Mouse (Mus musculus): ENCODE measurements around the gene Ptprf. TPM values are rescaled to one million over a fixed set of nuclear protein-coding genes. Genes with fewer than 3 reads are reported as not detected.

Ptprf gene
- polyA plus RNA-seq, 1 experiment from 2014 or later, result 68.2 TPM

GRCm38 (mm10) chr4:118310461-118310860 is 19.3 kb upstream of the Ptprf start:
- H3K27me3 ChIP-seq (ENCODE audit: control insufficient read depth, insufficient read depth, low read length), result no peaks in the 10 kb centered on the region
- no peak for ATAC-seq (ENCODE audit: low FRiP score)
- no peak overlapping the region for H3K9ac ChIP-seq
- H3K9me3 ChIP-seq (ENCODE audit: control insufficient read depth, low read length), result no peaks in the 10 kb centered on the region
- no peak overlapping the region for H3K4me3 ChIP-seq (replicated peaks; ENCODE audit: low read length)
- no peak overlapping the region for H3K27ac ChIP-seq
- 97% methylated on average over 1 of the region's 1 CpGs for WGBS
- H3K36me3 ChIP-seq (replicated peaks; ENCODE audit: control insufficient read depth, insufficient read depth), result no peaks in the 10 kb centered on the region
- no peaks in the 10 kb centered on the region for H3K4me1 ChIP-seq (replicated peaks; ENCODE audit: control insufficient read depth, insufficient read depth, low read length)
- H3K4me2 ChIP-seq (replicated peaks), result no peak overlapping the region
- DNase-seq (ENCODE audit: low spot score), result no peak

- no peak overlapping the region for H3K27ac ChIP-seq
- no peaks in the 10 kb centered on the region for H3K4me1 ChIP-seq (replicated peaks; ENCODE audit: control insufficient read depth, insufficient read depth, low read length)
- WGBS, result 91% methylated on average over 13 of the region's 13 CpGs
These were observed 16.5 kb upstream of the Ptprf start for GRCm38 (mm10) chr4:118307533-118308263.

GRCm38 (mm10) chr4:118306113-118306696 is 15.0 kb upstream of the Ptprf start:
- no peak for DNase-seq (ENCODE audit: low spot score)
- no peak overlapping the region for H3K4me3 ChIP-seq (replicated peaks; ENCODE audit: low read length)
- ATAC-seq (ENCODE audit: low FRiP score), result no peak
- 87% methylated on average over 21 of the region's 21 CpGs for WGBS
- no peak overlapping the region for H3K9ac ChIP-seq
- no peaks in the 10 kb centered on the region for H3K36me3 ChIP-seq (replicated peaks; ENCODE audit: control insufficient read depth, insufficient read depth)
- H3K27me3 ChIP-seq (ENCODE audit: control insufficient read depth, insufficient read depth, low read length), result no peaks in the 10 kb centered on the region
- no peaks in the 10 kb centered on the region for H3K9me3 ChIP-seq (ENCODE audit: control insufficient read depth, low read length)
- no peak overlapping the region for H3K27ac ChIP-seq
- no peaks in the 10 kb centered on the region for H3K4me1 ChIP-seq (replicated peaks; ENCODE audit: control insufficient read depth, insufficient read depth, low read length)
- no peak overlapping the region for H3K4me2 ChIP-seq (replicated peaks)

More at GRCm38 (mm10) chr4:118307533-118308263, 16.5 kb upstream of the Ptprf start:
- Histone ChIP-seq H3K4me3 (replicated peaks; ENCODE audit: low read length) (no peak overlapping the region), H3K36me3 (replicated peaks; ENCODE audit: control insufficient read depth, insufficient read depth) (no peaks in the 10 kb centered on the region), H3K27me3 (ENCODE audit: control insufficient read depth, insufficient read depth, low read length) (no peaks in the 10 kb centered on the region), H3K9ac (no peak overlapping the region), H3K9me3 (ENCODE audit: control insufficient read depth, low read length) (no peaks in the 10 kb centered on the region), H3K4me2 (replicated peaks) (no peak overlapping the region)
- DNase-seq (ENCODE audit: low spot score) (no peak), ATAC-seq (ENCODE audit: low FRiP score) (no peak)

- 50% methylated on average over 4 of the region's 4 CpGs for WGBS
- no peak for ATAC-seq (ENCODE audit: low FRiP score)
These were observed 13.8 kb upstream of the Ptprf start for GRCm38 (mm10) chr4:118304984-118305383.

GRCm38 (mm10) chr4:118297844-118298243 is 6.6 kb upstream of the Ptprf start:
- peaks cover 11% of the 10 kb centered on the region; the same call in 1 of the 2 replicates for H3K4me1 ChIP-seq (replicated peaks; ENCODE audit: control insufficient read depth, insufficient read depth, low read length)
- H3K4me2 ChIP-seq (replicated peaks), result no peak overlapping the region
- H3K9ac ChIP-seq, result no peak overlapping the region
- H3K27me3 ChIP-seq (ENCODE audit: control insufficient read depth, insufficient read depth, low read length), result no peaks in the 10 kb centered on the region
- DNase-seq (ENCODE audit: low spot score) (no peak), ATAC-seq (ENCODE audit: low FRiP score) (peak; percentile 51; the same call in 1 of the 2 replicates)
- H3K4me3 ChIP-seq (replicated peaks; ENCODE audit: low read length), result no peak overlapping the region
- no peaks in the 10 kb centered on the region for H3K36me3 ChIP-seq (replicated peaks; ENCODE audit: control insufficient read depth, insufficient read depth)
- no peaks in the 10 kb centered on the region for H3K9me3 ChIP-seq (ENCODE audit: control insufficient read depth, low read length)
- H3K27ac ChIP-seq, result no peak overlapping the region
- WGBS, result 19% methylated on average over 5 of the region's 5 CpGs

More at GRCm38 (mm10) chr4:118304984-118305383, 13.8 kb upstream of the Ptprf start:
- Histone ChIP-seq H3K27ac (no peak overlapping the region), H3K4me2 (replicated peaks) (no peak overlapping the region), H3K9ac (no peak overlapping the region), H3K9me3 (ENCODE audit: control insufficient read depth, low read length) (no peaks in the 10 kb centered on the region), H3K4me3 (replicated peaks; ENCODE audit: low read length) (no peak overlapping the region), H3K4me1 (replicated peaks; ENCODE audit: control insufficient read depth, insufficient read depth, low read length) (no peaks in the 10 kb centered on the region), H3K27me3 (ENCODE audit: control insufficient read depth, insufficient read depth, low read length) (no peaks in the 10 kb centered on the region), H3K36me3 (replicated peaks; ENCODE audit: control insufficient read depth, insufficient read depth) (no peaks in the 10 kb centered on the region)
- DNase-seq (ENCODE audit: low spot score), result peak; percentile 39

- Histone ChIP-seq H3K27me3 (ENCODE audit: control insufficient read depth, insufficient read depth, low read length) (no peaks in the 10 kb centered on the region), H3K36me3 (replicated peaks; ENCODE audit: control insufficient read depth, insufficient read depth) (no peaks in the 10 kb centered on the region), H3K4me1 (replicated peaks; ENCODE audit: control insufficient read depth, insufficient read depth, low read length) (peaks cover 16% of the 10 kb centered on the region; the same call in 1 of the 2 replicates), H3K9ac (no peak overlapping the region), H3K4me2 (replicated peaks) (no peak overlapping the region), H3K4me3 (replicated peaks; ENCODE audit: low read length) (no peak overlapping the region), H3K9me3 (ENCODE audit: control insufficient read depth, low read length) (no peaks in the 10 kb centered on the region), H3K27ac (no peak overlapping the region)
- WGBS, result 62% methylated on average over 17 of the region's 17 CpGs
- ATAC-seq (ENCODE audit: low FRiP score) (no peak), DNase-seq (ENCODE audit: low spot score) (no peak)
These were observed 4.7 kb upstream of the Ptprf start for GRCm38 (mm10) chr4:118295651-118296561.

GRCm38 (mm10) chr4:118294811-118295210 is 3.6 kb upstream of the Ptprf start:
- WGBS, result 46% methylated on average over 4 of the region's 4 CpGs
- Histone ChIP-seq H3K4me1 (replicated peaks; ENCODE audit: control insufficient read depth, insufficient read depth, low read length) (peaks cover 17% of the 10 kb centered on the region; the same call in 1 of the 2 replicates), H3K4me3 (replicated peaks; ENCODE audit: low read length) (no peak overlapping the region), H3K27ac (no peak overlapping the region), H3K36me3 (replicated peaks; ENCODE audit: control insufficient read depth, insufficient read depth) (no peaks in the 10 kb centered on the region), H3K9ac (no peak overlapping the region), H3K9me3 (ENCODE audit: control insufficient read depth, low read length) (no peaks in the 10 kb centered on the region), H3K4me2 (replicated peaks) (no peak overlapping the region), H3K27me3 (ENCODE audit: control insufficient read depth, insufficient read depth, low read length) (no peaks in the 10 kb centered on the region)
- no peak for ATAC-seq (ENCODE audit: low FRiP score)
- DNase-seq (ENCODE audit: low spot score), result no peak

- Histone ChIP-seq H3K9ac (no peak overlapping the region), H3K27me3 (ENCODE audit: control insufficient read depth, insufficient read depth, low read length) (no peaks in the 10 kb centered on the region), H3K27ac (no peak overlapping the region), H3K4me2 (replicated peaks) (no peak overlapping the region), H3K9me3 (ENCODE audit: control insufficient read depth, low read length) (no peaks in the 10 kb centered on the region), H3K4me3 (replicated peaks; ENCODE audit: low read length) (no peak overlapping the region), H3K36me3 (replicated peaks; ENCODE audit: control insufficient read depth, insufficient read depth) (no peaks in the 10 kb centered on the region), H3K4me1 (replicated peaks; ENCODE audit: control insufficient read depth, insufficient read depth, low read length) (peaks cover 28% of the 10 kb centered on the region)
- 12% methylated on average over 11 of the region's 11 CpGs for WGBS
- peak; percentile 92 for DNase-seq (ENCODE audit: low spot score)
- ATAC-seq (ENCODE audit: low FRiP score), result no peak
These were observed 1.6 kb upstream of the Ptprf start for GRCm38 (mm10) chr4:118292741-118293306.

Measured in hindbrain, embryonic 14.5 days (tissue).